Mouse (Mus musculus): ENCODE results near the gene Xpot.

GRCm38 (mm10) chr10:121583016-121583415, 43.1 kb downstream of the Xpot start:
- TF ChIP-seq CTCF (IDR thresholded peaks at IDR 0.05; ENCODE audit: low read depth) (no peak), EP300 (IDR thresholded peaks at IDR 0.05; ENCODE audit: low read depth) (no peak)
